Mouse (Mus musculus) CH12.LX (cell line): Measurements from ENCODE around the gene Arl5c.

Experiments used
- EP300 ChIP-seq: IDR thresholded peaks from 2 replicates; pipeline ENCODE4 v1.6.1; 2011; ENCODE audit warnings: low read length, improper control_type of control experiment
- POLR2AphosphoS2 ChIP-seq: IDR thresholded peaks from 2 replicates; pipeline ENCODE4 v1.6.1; 2011; ENCODE audit warnings: low read depth, low read length, improper control_type of control experiment

DNA sequence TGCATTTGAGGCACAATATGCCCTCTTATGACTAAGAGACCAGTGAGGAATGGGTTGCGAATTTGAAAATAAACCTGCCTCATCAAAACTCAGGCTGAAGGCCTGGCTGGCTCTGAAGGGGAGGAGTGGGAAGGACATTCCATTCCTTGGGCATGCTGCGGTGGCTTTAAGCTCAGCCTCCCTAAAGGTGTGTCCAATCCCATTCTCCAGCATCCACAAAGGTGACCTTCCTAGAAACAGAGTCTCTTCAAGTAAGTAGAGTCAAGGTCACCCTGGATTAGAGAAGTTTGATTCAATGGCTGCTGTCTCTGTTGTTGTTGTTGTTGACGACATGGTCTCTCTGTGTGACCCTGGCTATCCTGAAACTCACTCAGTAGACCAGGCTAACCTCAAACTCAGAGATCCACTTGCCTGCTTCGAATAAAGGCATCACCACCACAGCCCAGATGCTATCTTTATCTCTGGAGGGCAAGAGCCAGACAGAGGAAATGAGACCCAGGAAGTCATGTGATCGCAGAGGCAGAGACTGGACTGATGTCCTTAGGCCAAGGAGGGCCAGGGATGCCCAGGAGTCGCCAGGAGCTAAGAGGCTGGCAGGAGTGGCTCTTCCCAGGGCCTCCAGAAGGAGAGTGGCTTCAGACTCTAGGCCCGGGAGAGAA lies 37.2 kb downstream of the Arl5c start:
- no peak for TF ChIP-seq EP300
- TF ChIP-seq POLR2AphosphoS2: no peak
